Mouse (Mus musculus): Measurements from ENCODE around the gene Saysd1. TPM values are rescaled to one million over a fixed set of nuclear protein-coding genes. Genes with fewer than 3 reads are reported as not detected.
"Not testable (repeated sequence)": the region's sequence is repeated elsewhere in the genome, so short reads cannot be mapped to it uniquely, and the experiment has no call there.

The Saysd1 gene
- polyA plus RNA-seq, 1 experiment from 2014 or later: 9.0 TPM

DNA sequence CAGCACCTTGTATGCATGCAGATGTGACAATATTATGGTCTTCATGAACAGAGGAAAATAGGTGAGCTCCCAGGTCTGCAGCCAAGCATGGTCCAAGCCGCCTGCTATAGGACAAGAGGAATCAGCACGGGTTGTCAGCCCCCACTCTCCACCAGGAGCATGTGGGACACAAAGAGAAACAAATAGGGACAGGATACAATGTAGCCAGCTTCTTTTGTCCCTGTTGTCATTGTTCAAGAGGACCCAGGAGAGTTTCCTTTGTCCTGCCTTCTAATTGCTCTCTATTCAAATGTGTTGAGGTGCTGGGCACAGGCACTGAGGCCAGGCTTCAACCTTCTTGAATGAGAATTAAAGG, 89.9 kb downstream of the Saysd1 start:
- ChIA-PET CTCF (interaction anchor here (1.0 to 1.2 kb wide), 2 partner anchors 9 to 135 kb away, joined by 3 to 4 read pairs; no protein-coding TSS in a partner anchor), POLR2A (no interaction called here)
- ATAC-seq: no peak
- no peak for TF ChIP-seq CTCF (IDR thresholded peaks at IDR 0.05)
- in situ Hi-C loops (cut with MboI; ENCODE audit: low pct_unique_long_range_greater_than_20kb): no loop called here
- H3K27me3 ChIP-seq: no peaks in the 10 kb centered on the region
- DNase-seq (ENCODE audit: low read depth, low spot score): no peak

GRCm38 (mm10) chr14:20047814-20048480, 90.4 kb downstream of the Saysd1 start:
- no peaks in the 10 kb centered on the region for H3K27me3 ChIP-seq
- CTCF ChIA-PET: interaction anchor here (1.0 to 1.9 kb wide), 5 partner anchors 10 to 207 kb away, joined by 3 to 5 read pairs (median 3); no protein-coding TSS in a partner anchor
- POLR2A ChIA-PET: interaction anchor here (0.8 kb wide), 1 partner anchor 102 kb away, joined by 3 read pairs; no protein-coding TSS in a partner anchor
- no peak for TF ChIP-seq CTCF (IDR thresholded peaks at IDR 0.05)
- in situ Hi-C loops (cut with MboI; ENCODE audit: low pct_unique_long_range_greater_than_20kb): no loop called here
- ATAC-seq: no peak
- DNase-seq (ENCODE audit: low read depth, low spot score): no peak

DNA sequence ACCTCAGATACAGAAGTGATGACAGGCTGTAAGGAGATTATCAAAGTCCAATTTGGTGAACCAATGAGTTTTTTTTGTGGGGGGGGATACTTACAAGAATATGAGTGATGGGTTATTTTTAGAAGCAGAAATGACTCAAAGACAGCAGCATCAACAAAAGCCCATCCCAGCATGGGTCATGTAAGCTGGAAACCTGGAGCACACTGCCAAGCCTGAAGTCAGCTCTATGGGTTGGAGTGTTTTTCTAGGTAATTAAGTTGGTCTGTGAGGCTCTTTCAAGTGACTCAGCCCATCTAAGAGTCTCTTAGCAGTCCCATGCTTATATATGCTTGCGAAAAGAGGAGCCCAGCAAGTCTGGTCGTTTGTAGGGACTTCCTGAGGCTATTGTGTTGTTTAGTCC, 91.0 kb downstream of the Saysd1 start:
- POLR2A ChIA-PET: interaction anchor here (0.8 kb wide), 1 partner anchor 101 kb away, joined by 3 read pairs; no protein-coding TSS in a partner anchor
- H3K27me3 ChIP-seq: no peaks in the 10 kb centered on the region
- ATAC-seq (no peak), DNase-seq (ENCODE audit: low read depth, low spot score) (no peak)
- TF ChIP-seq CTCF (IDR thresholded peaks at IDR 0.05): no peak
- in situ Hi-C loops (cut with MboI; ENCODE audit: low pct_unique_long_range_greater_than_20kb): no loop called here
- CTCF ChIA-PET: interaction anchor here (1.0 to 1.9 kb wide), 4 partner anchors 54 to 207 kb away, joined by 3 to 5 read pairs (median 3); no protein-coding TSS in a partner anchor

DNA sequence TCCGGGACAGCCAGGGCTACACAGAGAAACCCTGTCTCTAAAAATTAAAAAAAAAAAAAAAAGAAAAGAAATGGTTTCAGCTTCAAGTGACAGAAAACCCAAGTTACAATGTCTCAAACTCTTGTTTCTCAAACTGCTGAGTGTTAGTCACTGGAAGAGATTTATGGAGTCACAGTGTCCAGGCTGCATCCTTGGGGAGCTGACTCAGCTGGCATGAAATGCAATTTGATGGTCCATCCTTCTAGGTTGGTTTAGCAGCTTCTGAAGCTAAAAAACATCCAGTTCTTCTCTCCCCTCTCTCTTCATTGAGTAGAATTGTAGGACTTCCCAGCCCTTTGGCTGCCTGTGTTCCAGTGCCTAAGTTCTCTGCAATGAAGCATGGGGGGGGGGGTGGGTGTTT, 94.3 kb downstream of the Saysd1 start:
- ChIA-PET POLR2A (interaction anchor here (0.6 to 0.7 kb wide), 2 partner anchors 36 to 329 kb away, joined by 3 to 5 read pairs; no protein-coding TSS in a partner anchor), CTCF (no interaction called here)
- H3K27me3 ChIP-seq: no peaks in the 10 kb centered on the region
- DNase-seq (ENCODE audit: low read depth, low spot score) (peak; percentile 60), ATAC-seq (peak; percentile 69)
- no peak for TF ChIP-seq CTCF (IDR thresholded peaks at IDR 0.05)
- in situ Hi-C loops (cut with MboI; ENCODE audit: low pct_unique_long_range_greater_than_20kb): no loop called here

DNA sequence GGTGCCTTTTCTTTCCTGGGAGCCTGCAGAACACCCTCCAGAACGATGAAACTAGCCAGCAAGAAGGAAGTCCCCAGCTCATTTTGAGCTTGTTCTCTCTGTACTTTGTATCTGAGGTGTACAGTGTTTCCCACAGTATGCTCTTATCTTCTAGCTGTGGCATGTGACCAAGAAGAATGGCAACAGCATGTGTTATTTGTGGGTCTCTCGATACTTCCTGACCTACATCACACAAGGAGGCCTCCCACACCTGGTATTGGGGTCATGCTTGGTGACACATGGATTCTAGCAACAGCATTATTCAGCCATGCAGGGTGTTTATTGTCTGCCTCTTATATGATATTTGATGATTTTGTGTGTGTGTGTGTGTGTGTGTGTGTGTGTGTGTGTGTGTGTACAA, 96.5 kb downstream of the Saysd1 start:
- ChIA-PET CTCF (interaction anchor here (1.8 kb wide), 1 partner anchor 22 kb away, joined by 4 read pairs; no protein-coding TSS in a partner anchor), POLR2A (no interaction called here)
- in situ Hi-C loops (cut with MboI; ENCODE audit: low pct_unique_long_range_greater_than_20kb): no loop called here
- TF ChIP-seq CTCF (IDR thresholded peaks at IDR 0.05): no peak
- DNase-seq (ENCODE audit: low read depth, low spot score) (no peak), ATAC-seq (no peak)
- no peaks in the 10 kb centered on the region for H3K27me3 ChIP-seq

DNA sequence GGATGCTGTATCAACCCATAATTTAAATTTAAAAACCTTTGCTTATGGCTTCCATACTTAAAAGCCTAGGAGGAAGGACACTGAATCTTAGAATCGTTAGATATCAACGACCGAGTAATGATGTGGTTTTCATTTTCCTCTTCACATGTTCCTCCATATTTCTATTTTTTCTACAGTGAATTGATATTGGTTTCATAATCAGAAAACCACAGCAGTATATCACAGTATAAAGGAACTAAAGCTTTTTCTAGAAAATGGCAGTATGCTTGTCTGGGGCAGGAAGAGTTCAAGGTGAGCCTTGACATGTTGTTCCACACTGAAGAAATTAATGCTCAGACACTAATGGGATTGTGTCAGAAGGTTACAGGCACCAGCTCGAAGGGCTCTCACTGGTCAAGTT, 97.4 kb downstream of the Saysd1 start:
- CTCF ChIA-PET: interaction anchor here (1.8 kb wide), 1 partner anchor 22 kb away, joined by 4 read pairs; no protein-coding TSS in a partner anchor
- TF ChIP-seq CTCF (IDR thresholded peaks at IDR 0.05): no peak
- POLR2A ChIA-PET: no interaction called here
- no peak for DNase-seq (ENCODE audit: low read depth, low spot score)
- H3K27me3 ChIP-seq: no peaks in the 10 kb centered on the region
- in situ Hi-C loops (cut with MboI; ENCODE audit: low pct_unique_long_range_greater_than_20kb): no loop called here
- ATAC-seq: no peak

GRCm38 (mm10) chr14:20039795-20040194, 98.5 kb downstream of the Saysd1 start:
- no peak for DNase-seq (ENCODE audit: low read depth, low spot score)
- in situ Hi-C loops (cut with MboI; ENCODE audit: low pct_unique_long_range_greater_than_20kb): no loop called here
- ChIA-PET CTCF (interaction anchor here (1.0 kb wide), 1 partner anchor 180 kb away, joined by 3 read pairs; no protein-coding TSS in a partner anchor), POLR2A (no interaction called here)
- no peak for ATAC-seq
- no peaks in the 10 kb centered on the region for H3K27me3 ChIP-seq
- no peak for TF ChIP-seq CTCF (IDR thresholded peaks at IDR 0.05)

GRCm38 (mm10) chr14:20032738-20033116, 105.6 kb downstream of the Saysd1 start:
- ChIA-PET POLR2A (no interaction called here), CTCF (interaction anchor here (1.2 kb wide), 1 partner anchor 10 kb away, joined by 4 read pairs; no protein-coding TSS in a partner anchor)
- no peaks in the 10 kb centered on the region for H3K27me3 ChIP-seq
- in situ Hi-C loops (cut with MboI; ENCODE audit: low pct_unique_long_range_greater_than_20kb): no loop called here
- no peak for TF ChIP-seq CTCF (IDR thresholded peaks at IDR 0.05)
- ATAC-seq (no peak), DNase-seq (ENCODE audit: low read depth, low spot score) (no peak)

DNA sequence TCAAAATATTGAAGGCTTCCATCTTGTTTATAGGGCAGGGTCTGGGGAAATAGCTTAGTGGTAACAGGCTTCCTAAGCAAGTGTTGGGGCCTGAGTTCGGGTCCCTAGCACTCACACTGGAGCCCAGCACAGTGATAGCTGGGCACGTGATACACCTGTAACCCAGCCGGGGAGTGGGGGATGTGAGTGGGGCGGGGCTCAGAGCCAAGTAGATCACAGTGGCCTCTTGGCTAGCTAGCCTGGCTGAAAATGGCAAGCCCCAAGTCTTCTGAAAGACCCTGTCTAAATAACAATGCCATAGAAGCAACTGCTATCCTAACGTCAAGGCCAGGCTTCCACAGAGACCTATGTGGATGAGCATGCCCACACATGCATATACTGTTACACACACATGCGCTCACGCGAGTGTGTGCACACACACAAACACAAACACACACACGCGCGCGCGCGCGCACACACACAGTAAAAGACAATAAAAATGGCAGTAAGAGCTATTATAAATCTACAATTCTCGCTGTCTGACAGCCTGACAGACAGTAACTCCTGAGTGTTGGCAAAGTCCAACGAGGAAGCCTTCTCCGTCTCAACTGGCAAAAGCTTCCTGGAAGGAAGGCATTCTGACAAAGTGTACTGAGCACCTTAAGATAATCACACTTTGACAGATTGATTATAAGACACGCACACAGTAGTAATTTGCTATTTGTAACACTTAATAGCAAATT, 106.2 kb downstream of the Saysd1 start:
- no peak for TF ChIP-seq CTCF (IDR thresholded peaks at IDR 0.05)
- in situ Hi-C loops (cut with MboI; ENCODE audit: low pct_unique_long_range_greater_than_20kb): no loop called here
- no peaks in the 10 kb centered on the region for H3K27me3 ChIP-seq
- CTCF ChIA-PET: interaction anchor here (1.2 kb wide), 1 partner anchor 10 kb away, joined by 4 read pairs; no protein-coding TSS in a partner anchor
- DNase-seq (ENCODE audit: low read depth, low spot score): no peak
- no peak for ATAC-seq
- POLR2A ChIA-PET: no interaction called here

DNA sequence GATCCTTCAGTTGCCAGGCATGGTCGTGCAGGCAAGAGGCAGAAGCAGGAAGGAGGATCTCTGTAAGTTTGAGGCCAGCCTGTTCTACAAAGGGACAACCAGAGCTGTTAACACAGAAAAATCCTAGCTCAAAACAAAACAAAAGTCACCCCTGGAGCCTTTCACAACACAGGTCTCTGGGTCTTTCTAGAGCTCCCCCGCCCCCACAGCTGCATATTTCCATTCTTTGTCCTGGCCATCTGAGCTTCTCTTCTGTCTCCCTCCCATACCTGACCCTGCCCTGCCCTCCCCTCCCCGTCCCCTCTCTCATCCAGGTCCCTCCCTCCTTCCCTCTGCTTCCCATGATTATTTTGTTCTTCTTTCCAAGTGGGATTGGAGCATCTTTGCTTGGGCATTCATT, 108.7 kb downstream of the Saysd1 start:
- ChIA-PET POLR2A (no interaction called here), CTCF (no interaction called here)
- ATAC-seq (no peak), DNase-seq (ENCODE audit: low read depth, low spot score) (no peak)
- TF ChIP-seq CTCF (IDR thresholded peaks at IDR 0.05): no peak
- H3K27me3 ChIP-seq: no peaks in the 10 kb centered on the region
- in situ Hi-C loops (cut with MboI; ENCODE audit: low pct_unique_long_range_greater_than_20kb): no loop called here

GRCm38 (mm10) chr14:20027475-20027874, 110.9 kb downstream of the Saysd1 start:
- in situ Hi-C loops (cut with MboI; ENCODE audit: low pct_unique_long_range_greater_than_20kb); H3K27me3 ChIP-seq; DNase-seq (ENCODE audit: low read depth, low spot score); ATAC-seq; POLR2A ChIA-PET; CTCF ChIA-PET: not testable (repeated sequence)

Other genes starting within 250 kb of the Saysd1 start
- 0.33 TPM for gene Gng2, start 160.9 kb downstream of the Saysd1 start, polyA plus RNA-seq (2021)
- gene Kcnk5, start 43.3 kb upstream of the Saysd1 start, polyA plus RNA-seq (2021): 2.2 TPM
- not detected for gene Kcnk16, start 130.7 kb upstream of the Saysd1 start, polyA plus RNA-seq (2021)
- gene Nudt13, start 156.2 kb upstream of the Saysd1 start, polyA plus RNA-seq (2021): 39.7 TPM
- gene Ecd, start 209.6 kb upstream of the Saysd1 start, polyA plus RNA-seq (2021): 46.4 TPM
- gene Fam149b, start 209.6 kb upstream of the Saysd1 start, polyA plus RNA-seq (2021): 40.7 TPM